Mouse (Mus musculus) small intestine, adult 2 months (tissue): ENCODE results near the gene Pias3. TPM values are rescaled to one million over a fixed set of nuclear protein-coding genes. Genes with fewer than 3 reads are reported as not detected.
"Not testable (repeated sequence)": the region's sequence is repeated elsewhere in the genome, so short reads cannot be mapped to it uniquely, and the experiment has no call there.

ENCODE experiments used
- H3K27ac ChIP-seq: fragments of 200-500 bp; 2 replicates; pipeline ENCODE4 v1.5.1; 2012; ENCODE audit warnings: low read depth, low read length, control low read depth, inconsistent platforms; ENCODE audit not compliant: insufficient read depth
- H3K27me3 ChIP-seq: fragments of 200-500 bp; 2 replicates; pipeline ENCODE4 v1.6.1; 2012; ENCODE audit warnings: mild to moderate bottlenecking, moderate library complexity, low read length, inconsistent platforms; ENCODE audit not compliant: control insufficient read depth, insufficient read depth
- H3K36me3 ChIP-seq: fragments of 200-500 bp; 2 replicates; pipeline ENCODE4 v1.6.1; 2012; ENCODE audit warnings: mild to moderate bottlenecking, low read length, control low read depth, inconsistent platforms; ENCODE audit not compliant: control insufficient read depth, insufficient read depth
- H3K4me1 ChIP-seq: fragments of 200-500 bp; 2 replicates; pipeline ENCODE4 v1.6.1; 2012; ENCODE audit warnings: low read length, inconsistent platforms, mixed read lengths; ENCODE audit not compliant: control insufficient read depth, insufficient read depth, insufficient read length
- H3K4me3 ChIP-seq: fragments of 200-500 bp; 2 replicates; pipeline ENCODE4 v1.5.1; 2012; ENCODE audit warnings: low read depth, mild to moderate bottlenecking, control low read depth, inconsistent platforms, low read length, moderate library complexity
- CTCF ChIP-seq: fragments of 200-500 bp; IDR thresholded peaks from 2 replicates; pipeline ENCODE4 v1.5.1; 2012; ENCODE audit warnings: low read depth, mild to moderate bottlenecking, control low read depth, inconsistent platforms, low read length, moderate library complexity, mixed read lengths; ENCODE audit not compliant: insufficient replicate concordance, insufficient read length; ENCODE audit errors: extremely low read depth
- POLR2A ChIP-seq: fragments of 200-500 bp; IDR thresholded peaks from 2 replicates; pipeline ENCODE4 v1.6.1; 2012; ENCODE audit warnings: low read depth, mild to moderate bottlenecking, control low read depth, inconsistent platforms, low read length, moderate library complexity
- WGBS: fragments of 180-500 bp; shearing (Covaris S2); methylation state at CpG from one replicate; pipeline ENCODE4 v1.1.7; 2018; 5-methylcytosine and 5-hydroxymethylcytosine counted together
- polyA plus RNA-seq: library from polyadenylated mRNA; depleted of rRNA; stranded (reverse); fragments of >200 nt; gene quantifications from 2 replicates; pipeline ENCODE4 v1.2.3, GENCODE M21; 2012; rRNA removed

Gene Pias3
- polyA plus RNA-seq = 10.1 and 17.9 TPM in 2 replicates

GRCm38 (mm10) chr3:96696198-96696765 is at the start of gene Pias3:
TSS of gene Pias3 (plus strand) at chr3:96696384.
- Histone ChIP-seq H3K27me3 (no peaks in the 10 kb centered on the region), H3K4me1 (0 out of 2 replicates have a peak, but pooled peaks cover 2% of the 10 kb centered on the region), H3K36me3 (peaks cover 11% of the 10 kb centered on the region), H3K27ac (peak within 1 kb of the TSS; percentile 88), H3K4me3 (peak within 1 kb of the TSS; percentile 98)
- WGBS = 1% methylated on average over 35 of the region's 35 CpGs
- TF ChIP-seq POLR2A (no peak), CTCF (no peak)

- TF ChIP-seq CTCF (no peak), POLR2A (no peak)
- no peak overlapping the region for H3K4me3 ChIP-seq
- WGBS = 91% methylated on average over 3 of the region's 3 CpGs
- H3K27ac ChIP-seq = no peak overlapping the region
- no peaks in the 10 kb centered on the region for H3K27me3 ChIP-seq
- peaks cover 19% of the 10 kb centered on the region for H3K36me3 ChIP-seq
- H3K4me1 ChIP-seq = no peaks in the 10 kb centered on the region
Observed at GRCm38 (mm10) chr3:96647365-96647764, 48.8 kb upstream of the Pias3 start.

- Histone ChIP-seq H3K4me3 (no peak overlapping the region), H3K36me3 (peaks cover 2% of the 10 kb centered on the region; the same call in 1 of the 2 replicates), H3K27ac (no peak overlapping the region), H3K27me3 (no peaks in the 10 kb centered on the region), H3K4me1 (no peaks in the 10 kb centered on the region)
- TF ChIP-seq POLR2A (no peak), CTCF (no peak)
- WGBS = 76% methylated on average over 2 of the region's 2 CpGs
Observed at GRCm38 (mm10) chr3:96660901-96661300, 35.3 kb upstream of the Pias3 start.

- H3K4me3 ChIP-seq = no peak overlapping the region
- no peaks in the 10 kb centered on the region for H3K27me3 ChIP-seq
- WGBS = 69% methylated on average over 8 of the region's 8 CpGs
- H3K4me1 ChIP-seq = no peaks in the 10 kb centered on the region
- H3K36me3 ChIP-seq = no peaks in the 10 kb centered on the region
- no peak for TF ChIP-seq POLR2A
- no peak for TF ChIP-seq CTCF
- no peak overlapping the region for H3K27ac ChIP-seq
Observed at GRCm38 (mm10) chr3:96662731-96663316, 33.4 kb upstream of the Pias3 start.

GRCm38 (mm10) chr3:96663432-96664239 is 32.5 kb upstream of the Pias3 start:
- no peaks in the 10 kb centered on the region for H3K4me1 ChIP-seq
- H3K27ac ChIP-seq = no peak overlapping the region
- TF ChIP-seq CTCF (peak; percentile 87; the same call in 1 of the 2 replicates), POLR2A (no peak)
- WGBS = 8% methylated on average over 18 of the region's 18 CpGs
- no peaks in the 10 kb centered on the region for H3K27me3 ChIP-seq
- H3K4me3 ChIP-seq = 0 out of 2 replicates have a peak overlapping the region, but pooled peaks have one; percentile 8
- no peaks in the 10 kb centered on the region for H3K36me3 ChIP-seq

GRCm38 (mm10) chr3:96665732-96666363 is 30.3 kb upstream of the Pias3 start:
- WGBS = 81% methylated on average over 7 of the region's 7 CpGs
- not testable (repeated sequence) for H3K4me3 ChIP-seq, H3K36me3 ChIP-seq, H3K27ac ChIP-seq, H3K27me3 ChIP-seq, H3K4me1 ChIP-seq

GRCm38 (mm10) chr3:96666916-96667315 is 29.3 kb upstream of the Pias3 start:
- H3K27ac ChIP-seq = no peak overlapping the region
- H3K4me1 ChIP-seq = peaks cover 3% of the 10 kb centered on the region
- H3K36me3 ChIP-seq = no peaks in the 10 kb centered on the region
- 84% methylated on average over 5 of the region's 5 CpGs for WGBS
- no peak overlapping the region for H3K4me3 ChIP-seq
- no peak for TF ChIP-seq CTCF
- no peak for TF ChIP-seq POLR2A
- no peaks in the 10 kb centered on the region for H3K27me3 ChIP-seq
